Mouse (Mus musculus): ENCODE measurements around the gene Mycbpap. TPM values are rescaled to one million over a fixed set of nuclear protein-coding genes. Genes with fewer than 3 reads are reported as not detected.

Gene Mycbpap
- total RNA-seq, 4 experiments from 2014 or later: 0.75 to 2.3 (median 1.4) TPM

Other genes with a start within 250 kb of the Mycbpap start
- under 1 TPM in 1 of 4 experiments, not detected in 3; 0.40 TPM for gene Gm21885, start 239.9 kb downstream of the Mycbpap start, total RNA-seq (2022)
- gene Luc7l3, start 199.8 kb downstream of the Mycbpap start, total RNA-seq (2022): 10 to 100 TPM; 25.6 to 34.4 (median 31.3) TPM
- 100 to 1,000 TPM; 255 to 327 (median 301) TPM for gene Ankrd40, start 193.7 kb downstream of the Mycbpap start, total RNA-seq (2022)
- 1 to 10 TPM in 3 of 4 experiments, under 1 TPM in 1; 0.91 to 2.3 (median 1.7) TPM for gene Abcc3, start 128.7 kb downstream of the Mycbpap start, total RNA-seq (2022)
- gene Cacna1g, start 47.5 kb downstream of the Mycbpap start, total RNA-seq (2022): 10 to 100 TPM in 3 of 4 experiments, 1 to 10 TPM in 1; 6.7 to 14.6 (median 12.5) TPM
- gene Spata20, start 35.6 kb downstream of the Mycbpap start, total RNA-seq (2022): under 1 TPM; 0.09 to 0.63 (median 0.40) TPM
- 10 to 100 TPM; 21.3 to 28.5 (median 25.1) TPM for gene Epn3, start 21.8 kb downstream of the Mycbpap start, total RNA-seq (2022)
- 10 to 100 TPM in 2 of 4 experiments, 1 to 10 TPM in 2; 8.3 to 11.5 (median 10.1) TPM for gene Rsad1, start 27.5 kb upstream of the Mycbpap start, total RNA-seq (2022)
- gene Chad, start 43.3 kb upstream of the Mycbpap start, total RNA-seq (2022): 1 to 10 TPM in 2 of 4 experiments, under 1 TPM in 2; 0.43 to 2.4 (median 0.86) TPM
- 10 to 100 TPM; 25.6 to 34.8 (median 30.1) TPM for gene Acsf2, start 80.1 kb upstream of the Mycbpap start, total RNA-seq (2022)
- 10 to 100 TPM; 25.5 to 31.1 (median 28.2) TPM for gene Lrrc59, start 108.0 kb upstream of the Mycbpap start, total RNA-seq (2022)
- gene Mrpl27, start 132.0 kb upstream of the Mycbpap start, total RNA-seq (2022): 10 to 100 TPM; 59.3 to 66.6 (median 63.0) TPM
- under 1 TPM in 1 of 4 experiments, not detected in 3; 0.44 TPM for gene Eme1, start 132.2 kb upstream of the Mycbpap start, total RNA-seq (2022)
- gene Xylt2, start 155.8 kb upstream of the Mycbpap start, total RNA-seq (2022): 10 to 100 TPM in 1 of 4 experiments, 1 to 10 TPM in 3; 5.4 to 10.1 (median 7.3) TPM
- not detected for gene Gm11541, start 182.8 kb upstream of the Mycbpap start, total RNA-seq (2022)
- under 1 TPM; 0.52 to 0.97 (median 0.88) TPM for gene Cdc34b, start 220.0 kb upstream of the Mycbpap start, total RNA-seq (2022)